Mouse (Mus musculus) spleen, adult 2 months (tissue): Measurements from ENCODE around the gene Tm4sf5.

Experiments
- CTCF ChIP-seq: fragments of 200-500 bp; IDR thresholded peaks from 2 replicates; pipeline ENCODE4 v1.5.1; 2011; ENCODE audit warnings: mild to moderate bottlenecking, inconsistent platforms; ENCODE audit not compliant: insufficient read depth, insufficient read length, insufficient replicate concordance; ENCODE audit errors: extremely low read depth
- POLR2A ChIP-seq: fragments of 200-500 bp; IDR thresholded peaks from 2 replicates; pipeline ENCODE4 v1.6.1; 2011; ENCODE audit warnings: low read depth, low read length, inconsistent platforms

GRCm38 (mm10) chr11:70541415-70541814, 36.4 kb downstream of the Tm4sf5 start:
- TF ChIP-seq POLR2A: no peak
- no peak for TF ChIP-seq CTCF
